Mouse (Mus musculus) midbrain, postnatal 0 days (tissue): ENCODE results near the gene Ecm1. TPM values are rescaled to one million over a fixed set of nuclear protein-coding genes. Genes with fewer than 3 reads are reported as not detected.

Experiments used
- ATAC-seq: fragments of 200-750 bp; cut with Nextera tagmentation; 2 replicates; pipeline ENCODE4 v1.8.0; 2017; ENCODE audit warnings: moderate number of reproducible peaks, mild to moderate bottlenecking, moderate TSS enrichment, moderate library complexity; ENCODE audit not compliant: low FRiP score
- DNase-seq: peaks from one replicate; pipeline ENCODE4 v3.0.0-alpha.2; 2015; ENCODE audit warnings: low spot score
- H3K27ac ChIP-seq: fragments of 300-500 bp; sonication (generic); 2 replicates; pipeline ENCODE4 v1.5.1; 2014; ENCODE audit warnings: low read depth, mild to moderate bottlenecking, low read length, mixed read lengths
- H3K27me3 ChIP-seq: fragments of 300-500 bp; sonication (generic); 2 replicates; pipeline ENCODE4 v1.6.1; 2014; ENCODE audit warnings: low read length, control low read depth, mixed read lengths; ENCODE audit not compliant: insufficient read depth
- H3K36me3 ChIP-seq: fragments of 300-500 bp; sonication (generic); 2 replicates; pipeline ENCODE4 v1.6.1; 2014; ENCODE audit warnings: low read length, control low read depth, mixed read lengths; ENCODE audit not compliant: insufficient read depth
- H3K4me1 ChIP-seq: fragments of 300-500 bp; sonication (generic); 2 replicates; pipeline ENCODE4 v1.6.1; 2014; ENCODE audit warnings: mild to moderate bottlenecking, control low read depth, antibody characterized with exemption, low read length, mixed read lengths; ENCODE audit not compliant: insufficient read depth
- H3K4me2 ChIP-seq: fragments of 300-500 bp; sonication (generic); 2 replicates; pipeline ENCODE4 v1.6.1; 2014; ENCODE audit warnings: low read depth, mild to moderate bottlenecking, low read length, mixed read lengths; ENCODE audit not compliant: poor library complexity, severe bottlenecking
- H3K4me3 ChIP-seq: fragments of 300-500 bp; sonication (generic); 2 replicates; pipeline ENCODE4 v1.5.1; 2014; ENCODE audit warnings: low read depth, mild to moderate bottlenecking, low read length, moderate library complexity
- H3K9ac ChIP-seq: fragments of 300-500 bp; sonication (generic); replicated peaks from 2 replicates; pipeline ENCODE4 v1.6.1; 2014; ENCODE audit warnings: mild to moderate bottlenecking, low read length, moderate library complexity, mixed read lengths; ENCODE audit not compliant: poor library complexity, severe bottlenecking
- H3K9me3 ChIP-seq: fragments of 300-500 bp; sonication (generic); 2 replicates; pipeline ENCODE4 v1.6.1; 2016; ENCODE audit warnings: low read length, control low read depth
- CTCF ChIP-seq: IDR thresholded peaks from 2 replicates; pipeline ENCODE4 v1.5.1; 2016; ENCODE audit warnings: antibody characterized with exemption, mild to moderate bottlenecking
- WGBS: fragments of 180-500 bp; shearing (Covaris S2); extraction: QIAGEN DNeasy Blood & Tissue Kit; methylation state at CpG from one replicate; pipeline ENCODE4 v1.1.7; 2014; 5-methylcytosine and 5-hydroxymethylcytosine counted together
- polyA plus RNA-seq: library from polyadenylated mRNA; unstranded; fragments of >200 nt; fragmentation: Nextera tagmentation; extraction: Ambion mirVana; gene quantifications from 2 replicates; pipeline ENCODE4 v1.2.1, GENCODE M21; 2015
- total RNA-seq: library from RNA; depleted of rRNA; stranded (reverse); fragments of >200 nt; gene quantifications from 2 replicates; pipeline ENCODE4 v1.2.3, GENCODE M21; 2014

Ecm1 gene
- total and polyA plus RNA-seq, 2 experiments from 2014 or later, result 9.9 to 10.8 TPM

GRCm38 (mm10) chr3:95754345-95755206 is 15.2 kb upstream of the Ecm1 start:
- DNase-seq, result peak; percentile 96
- H3K27ac ChIP-seq, result peak overlapping the region; percentile 81
- TF ChIP-seq CTCF, result no peak
- no peaks in the 10 kb centered on the region for H3K27me3 ChIP-seq
- peak overlapping the region; percentile 77 for H3K4me3 ChIP-seq
- ATAC-seq, result peak; percentile 99
- peak overlapping the region; percentile 70 for H3K9ac ChIP-seq
- WGBS, result under 1% methylated on average over 30 of the region's 30 CpGs
- peaks cover 13% of the 10 kb centered on the region; the same call in 1 of the 2 replicates for H3K36me3 ChIP-seq
- H3K9me3 ChIP-seq, result no peaks in the 10 kb centered on the region
- H3K4me2 ChIP-seq, result peak overlapping the region; percentile 74
- H3K4me1 ChIP-seq, result no peaks in the 10 kb centered on the region

- ATAC-seq (no peak), DNase-seq (no peak)
- Histone ChIP-seq H3K9me3 (no peaks in the 10 kb centered on the region), H3K4me1 (no peaks in the 10 kb centered on the region), H3K9ac (no peak overlapping the region), H3K27ac (no peak overlapping the region), H3K4me3 (no peak overlapping the region), H3K27me3 (no peaks in the 10 kb centered on the region), H3K36me3 (peaks cover 24% of the 10 kb centered on the region), H3K4me2 (no peak overlapping the region)
- TF ChIP-seq CTCF, result no peak
- WGBS, result 91% methylated on average over 3 of the region's 3 CpGs
Measured at GRCm38 (mm10) chr3:95752935-95753334, 13.6 kb upstream of the Ecm1 start.

- Histone ChIP-seq H3K4me2 (no peak overlapping the region), H3K27me3 (no peaks in the 10 kb centered on the region), H3K9ac (no peak overlapping the region), H3K4me1 (no peaks in the 10 kb centered on the region), H3K9me3 (no peaks in the 10 kb centered on the region), H3K36me3 (peaks cover 70% of the 10 kb centered on the region), H3K27ac (no peak overlapping the region), H3K4me3 (no peak overlapping the region)
- DNase-seq (no peak), ATAC-seq (no peak)
- WGBS, result 84% methylated on average over 8 of the region's 8 CpGs
- TF ChIP-seq CTCF, result no peak
Measured at GRCm38 (mm10) chr3:95740406-95740805, 1.0 kb upstream of the Ecm1 start.

- H3K27me3 ChIP-seq, result no peaks in the 10 kb centered on the region
- no peak overlapping the region for H3K9ac ChIP-seq
- no peaks in the 10 kb centered on the region for H3K9me3 ChIP-seq
- WGBS, result 92% methylated on average over 12 of the region's 12 CpGs
- DNase-seq (no peak), ATAC-seq (no peak)
- H3K4me1 ChIP-seq, result no peaks in the 10 kb centered on the region
- no peak overlapping the region for H3K27ac ChIP-seq
- TF ChIP-seq CTCF, result no peak
- H3K4me2 ChIP-seq, result no peak overlapping the region
- H3K4me3 ChIP-seq, result no peak overlapping the region
- H3K36me3 ChIP-seq, result peaks cover 36% of the 10 kb centered on the region
Measured at GRCm38 (mm10) chr3:95735071-95735670, 4.2 kb downstream of the Ecm1 start.

- Histone ChIP-seq H3K9me3 (no peaks in the 10 kb centered on the region), H3K27me3 (no peaks in the 10 kb centered on the region), H3K9ac (no peak overlapping the region), H3K4me1 (no peaks in the 10 kb centered on the region), H3K4me3 (no peak overlapping the region), H3K4me2 (no peak overlapping the region), H3K36me3 (peaks cover 26% of the 10 kb centered on the region), H3K27ac (no peak overlapping the region)
- 80% methylated on average over 13 of the region's 13 CpGs for WGBS
- no peak for ATAC-seq
- DNase-seq, result no peak
- TF ChIP-seq CTCF, result no peak
Measured at GRCm38 (mm10) chr3:95734092-95734702, 5.2 kb downstream of the Ecm1 start.
